Mouse (Mus musculus) telencephalon, adult 2 months (tissue): ENCODE results near the gene Itpr3.

Source experiments
- DNase-seq: peaks from one replicate; pipeline ENCODE4 v3.0.0-alpha.2; 2011; ENCODE audit warnings: low read depth, low spot score

Gene Itpr3

GRCm38 (mm10) chr17:27056812-27057516 is at the start of gene Itpr3:
Itpr3 (plus strand) TSS chr17:27057304.
- DNase-seq, result no peak

GRCm38 (mm10) chr17:27008277-27008676 is 48.8 kb upstream of the Itpr3 start:
- no peak for DNase-seq

- DNase-seq, result peak; percentile 82
These were observed 45.9 kb upstream of the Itpr3 start for GRCm38 (mm10) chr17:27011167-27011566.

GRCm38 (mm10) chr17:27011998-27012672 is 45.0 kb upstream of the Itpr3 start:
- DNase-seq, result no peak

- DNase-seq, result peak; percentile 82
These were observed 44.2 kb upstream of the Itpr3 start for GRCm38 (mm10) chr17:27012909-27013308.

- DNase-seq, result peak; percentile 72
These were observed 39.3 kb upstream of the Itpr3 start for GRCm38 (mm10) chr17:27017564-27018499.

GRCm38 (mm10) chr17:27018555-27019196 is 38.4 kb upstream of the Itpr3 start:
- DNase-seq, result peak; percentile 56

- DNase-seq, result no peak
These were observed 36.0 kb upstream of the Itpr3 start for GRCm38 (mm10) chr17:27021076-27021475.

- DNase-seq, result no peak
These were observed 35.4 kb upstream of the Itpr3 start for GRCm38 (mm10) chr17:27021736-27022135.

- no peak for DNase-seq
These were observed 33.8 kb upstream of the Itpr3 start for GRCm38 (mm10) chr17:27023342-27023741.

- DNase-seq, result no peak
These were observed 31.7 kb upstream of the Itpr3 start for GRCm38 (mm10) chr17:27025326-27025902.

GRCm38 (mm10) chr17:27025951-27026350 is 31.2 kb upstream of the Itpr3 start:
- no peak for DNase-seq

GRCm38 (mm10) chr17:27027460-27028283 is 29.4 kb upstream of the Itpr3 start:
- no peak for DNase-seq

- peak; percentile 74 for DNase-seq
These were observed 28.8 kb upstream of the Itpr3 start for GRCm38 (mm10) chr17:27028284-27028795.

- no peak for DNase-seq
These were observed 28.2 kb upstream of the Itpr3 start, which contains the start of gene Bak1 for GRCm38 (mm10) chr17:27028909-27029308. Bak1 (minus strand) TSS chr17:27029009.

- no peak for DNase-seq
These were observed 27.7 kb upstream of the Itpr3 start for GRCm38 (mm10) chr17:27029431-27029830.

GRCm38 (mm10) chr17:27030896-27031295 is 26.2 kb upstream of the Itpr3 start:
- DNase-seq, result no peak

GRCm38 (mm10) chr17:27032328-27032727 is 24.8 kb upstream of the Itpr3 start:
- DNase-seq, result no peak

GRCm38 (mm10) chr17:27032869-27033268 is 24.2 kb upstream of the Itpr3 start:
- no peak for DNase-seq

GRCm38 (mm10) chr17:27036465-27036864 is 20.6 kb upstream of the Itpr3 start:
- DNase-seq, result no peak
